Mouse (Mus musculus) spleen, adult 18-20 months (tissue): ENCODE results near the gene Lurap1.

Experiments
- DNase-seq, 2 experiments: peaks; one replicate each; pipeline ENCODE4 v3.0.0; 2022; ENCODE audit warnings: mixed read lengths in 2 of 2

Lurap1 gene

DNA sequence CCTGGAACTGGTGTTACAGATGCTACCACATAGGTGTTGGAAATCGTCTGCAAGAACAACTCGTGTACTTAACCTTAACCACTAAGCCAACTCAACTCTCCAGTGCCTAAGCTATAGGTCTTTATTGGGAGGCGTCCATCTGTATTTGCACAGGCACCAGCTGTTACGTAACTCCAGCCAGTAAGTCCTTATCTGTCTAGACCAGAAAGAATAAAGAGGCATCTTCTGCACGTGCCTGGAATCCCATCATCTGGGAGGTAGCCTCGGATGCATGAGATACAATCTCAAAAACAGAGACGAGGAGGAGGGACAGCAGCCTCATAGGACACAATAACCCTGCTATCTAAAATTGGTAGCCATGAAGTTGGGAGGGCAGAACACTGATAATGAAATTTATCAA lies 50.2 kb downstream of the Lurap1 start:
- no peak for DNase-seq

DNA sequence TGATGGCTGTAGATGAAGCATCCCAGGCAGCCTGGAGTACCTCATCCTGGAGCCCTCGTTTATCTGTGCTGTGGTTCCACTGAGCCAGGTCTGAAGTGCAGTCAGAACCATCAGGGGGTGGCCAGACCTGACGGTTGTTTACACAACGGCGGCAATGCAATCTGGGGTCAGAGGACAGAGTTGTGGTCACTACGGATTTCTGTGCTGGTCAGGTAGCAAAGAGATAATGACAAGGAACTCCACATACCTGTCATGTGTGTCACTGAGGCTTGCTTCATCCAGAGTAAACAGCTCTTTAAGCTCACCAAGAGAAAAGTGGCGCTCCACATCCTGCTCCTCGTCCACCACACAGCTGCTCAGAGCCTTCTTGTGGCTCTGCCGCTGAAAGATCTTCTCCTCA lies 53.9 kb downstream of the Lurap1 start:
- DNase-seq: no peak

DNA sequence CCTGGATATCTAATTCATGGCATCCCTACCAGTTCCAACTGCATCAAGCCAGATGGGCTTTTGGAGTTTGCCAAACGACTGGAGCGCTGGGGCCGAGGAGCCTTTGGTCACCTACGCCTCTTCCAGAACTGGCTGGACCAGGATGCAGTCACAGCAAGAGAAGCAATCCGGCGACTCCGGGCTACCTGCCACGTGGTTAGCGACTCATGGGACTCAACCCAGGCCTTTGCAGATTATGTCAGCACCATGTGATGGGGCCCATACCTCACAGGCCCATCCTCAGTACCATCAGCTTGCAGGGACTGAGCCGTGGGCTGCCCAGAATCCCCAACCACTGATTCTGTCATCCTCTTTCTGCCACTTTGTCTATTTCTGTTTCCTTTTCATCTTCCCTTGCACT lies 54.8 kb downstream of the Lurap1 start:
- DNase-seq: no peak

DNA sequence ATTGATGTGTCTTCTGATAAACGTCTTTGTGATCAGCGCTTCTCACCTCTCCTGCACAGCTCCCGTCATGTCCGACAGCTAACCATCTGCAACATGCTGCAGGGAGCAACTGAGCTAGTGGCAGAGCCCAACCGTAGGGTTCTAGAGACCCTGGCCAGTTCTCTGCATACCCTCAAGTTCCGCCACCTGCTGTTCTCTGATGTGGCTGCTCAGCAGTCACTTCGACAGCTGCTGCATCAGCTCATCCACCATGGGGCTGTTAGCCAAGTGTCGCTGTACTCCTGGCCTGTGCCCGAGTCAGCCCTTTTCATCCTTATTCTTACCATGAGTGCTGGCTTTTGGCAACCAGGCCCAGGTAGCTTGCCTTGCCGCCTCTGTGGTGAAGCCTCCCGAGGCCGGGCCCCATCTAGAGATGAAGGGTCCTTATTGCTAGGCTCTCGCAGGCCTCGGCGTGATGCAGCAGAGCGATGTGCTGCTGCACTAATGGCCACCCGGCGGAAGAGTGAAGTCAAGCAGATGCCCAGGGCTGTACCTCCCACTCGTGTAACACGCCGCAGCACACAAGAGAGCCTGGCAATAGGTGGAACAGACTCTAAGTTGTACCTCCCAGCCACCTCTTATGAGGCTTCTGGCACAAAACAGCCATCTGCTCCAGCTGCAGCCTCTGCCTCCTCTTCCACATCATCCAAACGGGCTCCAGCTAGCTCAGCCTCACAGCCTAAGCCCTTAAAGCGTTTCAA lies 62.5 kb downstream of the Lurap1 start:
- no peak for DNase-seq
